Mouse (Mus musculus) cerebellum, adult 11 months (tissue): ENCODE measurements around the gene Bloc1s5.

ENCODE experiments used
- DNase-seq: peaks from one replicate; pipeline ENCODE4 v3.0.0; 2022

Gene Bloc1s5

GRCm38 (mm10) chr13:38616887-38617286 is 18.0 kb downstream of the Bloc1s5 start:
- DNase-seq = no peak

- no peak for DNase-seq
These were observed 19.3 kb downstream of the Bloc1s5 start for GRCm38 (mm10) chr13:38615656-38616055.

GRCm38 (mm10) chr13:38614298-38614697 is 20.6 kb downstream of the Bloc1s5 start:
- DNase-seq = no peak

GRCm38 (mm10) chr13:38613583-38613982 is 21.3 kb downstream of the Bloc1s5 start:
- DNase-seq = no peak

- DNase-seq = no peak
These were observed 22.3 kb downstream of the Bloc1s5 start for GRCm38 (mm10) chr13:38612608-38613007.

GRCm38 (mm10) chr13:38612179-38612578 is 22.7 kb downstream of the Bloc1s5 start:
- no peak for DNase-seq

GRCm38 (mm10) chr13:38610336-38610735 is 24.6 kb downstream of the Bloc1s5 start:
- no peak for DNase-seq

GRCm38 (mm10) chr13:38607130-38607529 is 27.8 kb downstream of the Bloc1s5 start:
- no peak for DNase-seq

GRCm38 (mm10) chr13:38605353-38605752 is 29.6 kb downstream of the Bloc1s5 start:
- no peak for DNase-seq

- no peak for DNase-seq
These were observed 31.9 kb downstream of the Bloc1s5 start for GRCm38 (mm10) chr13:38602966-38603365.

GRCm38 (mm10) chr13:38602243-38602832 is 32.6 kb downstream of the Bloc1s5 start:
- no peak for DNase-seq

GRCm38 (mm10) chr13:38600811-38601210 is 34.1 kb downstream of the Bloc1s5 start:
- no peak for DNase-seq

- no peak for DNase-seq
These were observed 37.8 kb downstream of the Bloc1s5 start for GRCm38 (mm10) chr13:38597076-38597475.

- no peak for DNase-seq
These were observed 38.4 kb downstream of the Bloc1s5 start for GRCm38 (mm10) chr13:38596461-38596860.

- no peak for DNase-seq
These were observed 41.8 kb downstream of the Bloc1s5 start for GRCm38 (mm10) chr13:38593114-38593513.

GRCm38 (mm10) chr13:38587350-38587749 is 47.6 kb downstream of the Bloc1s5 start:
- DNase-seq = no peak

- DNase-seq = no peak
These were observed 48.5 kb downstream of the Bloc1s5 start for GRCm38 (mm10) chr13:38586451-38586850.

GRCm38 (mm10) chr13:38582768-38583167 is 52.1 kb downstream of the Bloc1s5 start:
- no peak for DNase-seq

- DNase-seq = peak; percentile 12
These were observed 54.1 kb downstream of the Bloc1s5 start for GRCm38 (mm10) chr13:38580601-38581457.

- no peak for DNase-seq
These were observed 54.8 kb downstream of the Bloc1s5 start for GRCm38 (mm10) chr13:38579971-38580600.

GRCm38 (mm10) chr13:38574668-38575067 is 60.2 kb downstream of the Bloc1s5 start:
- no peak for DNase-seq

- DNase-seq = no peak
These were observed 61.6 kb downstream of the Bloc1s5 start for GRCm38 (mm10) chr13:38573281-38573680.

GRCm38 (mm10) chr13:38565245-38565644 is 69.7 kb downstream of the Bloc1s5 start:
- DNase-seq = no peak

- no peak for DNase-seq
These were observed 80.3 kb downstream of the Bloc1s5 start for GRCm38 (mm10) chr13:38554611-38555010.
